Mouse (Mus musculus): ENCODE measurements at regions not wholly inside any gene's neighbourhood (a gene's known extent, or its start where the extent isn't known, plus 50 kb on each side); places are given as distances from the start of the nearest gene placed in this dataset.

DNA sequence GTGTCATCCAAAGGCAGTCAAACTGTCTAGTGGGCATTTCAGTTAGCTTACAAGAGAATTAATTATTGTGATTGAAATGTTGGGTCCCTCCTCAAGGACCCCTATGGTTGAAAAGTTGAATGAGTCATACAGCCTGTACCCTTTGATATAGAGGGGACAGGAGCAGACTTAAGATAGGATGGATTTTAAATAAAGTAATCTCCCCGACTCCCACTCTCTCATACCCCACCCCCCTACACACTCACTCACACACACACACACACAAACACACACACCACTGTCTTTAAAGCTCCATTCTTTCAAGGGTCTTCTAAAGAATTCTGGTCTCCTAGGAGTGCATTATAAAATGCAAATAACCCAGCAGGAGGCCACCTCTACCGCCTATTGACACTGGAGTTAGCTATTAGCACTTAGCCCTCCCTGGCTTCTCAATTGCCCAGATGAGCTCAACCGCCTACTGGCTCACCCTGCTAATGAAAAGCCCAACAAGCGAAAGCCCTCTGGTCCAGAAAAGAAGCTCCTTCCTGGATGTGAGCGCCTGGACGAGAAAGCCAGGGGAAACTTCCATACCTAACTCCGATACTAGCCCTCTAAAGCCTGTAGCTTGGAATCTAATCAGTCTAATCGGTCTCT is 236.3 kb upstream of the Rgma start:
- no peak for DNase-seq (ENCODE audit: low read depth, low spot score)

DNA sequence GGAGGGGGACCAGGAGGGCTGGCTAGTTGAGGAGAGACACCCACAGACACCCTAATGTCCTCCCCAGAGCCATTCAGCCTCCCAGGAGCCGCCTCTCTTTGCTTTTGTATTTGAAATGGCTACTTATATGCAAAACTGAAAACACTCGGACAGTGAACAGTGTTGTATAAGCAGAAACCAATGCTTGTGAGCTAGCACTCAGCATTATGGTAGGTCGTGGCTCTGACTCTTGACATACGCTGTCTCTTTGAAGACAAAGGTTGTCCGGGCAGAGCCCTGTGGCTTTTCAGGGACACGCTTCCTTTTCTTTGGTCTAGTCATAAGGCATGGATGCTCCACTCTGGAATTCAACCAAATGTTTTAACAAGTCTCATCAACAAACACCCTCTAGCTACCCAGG is 235.4 kb upstream of the Rgma start:
- DNase-seq (ENCODE audit: low read depth, low spot score) = no peak

DNA sequence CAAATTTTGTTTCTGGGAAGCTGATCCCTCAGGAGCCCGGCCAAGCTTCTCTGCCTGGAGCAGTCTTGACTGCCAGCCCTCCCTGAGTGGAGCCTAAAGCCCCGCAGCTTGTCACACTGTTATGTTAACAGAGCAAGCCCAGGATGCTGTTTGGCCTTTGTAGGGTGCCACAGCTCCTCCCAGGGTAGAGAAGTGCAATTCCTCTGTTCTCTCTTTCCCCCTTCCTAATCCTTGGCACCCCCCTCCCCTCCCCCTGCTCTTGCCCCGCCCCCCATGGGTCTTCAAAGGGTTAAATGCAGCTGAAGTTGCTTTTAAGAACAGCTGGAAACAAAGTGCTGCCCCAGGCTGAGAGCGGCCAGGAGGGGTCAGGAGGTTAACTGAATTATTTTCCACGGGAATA is 234.1 kb upstream of the Rgma start:
- DNase-seq (ENCODE audit: low read depth, low spot score) = no peak

DNA sequence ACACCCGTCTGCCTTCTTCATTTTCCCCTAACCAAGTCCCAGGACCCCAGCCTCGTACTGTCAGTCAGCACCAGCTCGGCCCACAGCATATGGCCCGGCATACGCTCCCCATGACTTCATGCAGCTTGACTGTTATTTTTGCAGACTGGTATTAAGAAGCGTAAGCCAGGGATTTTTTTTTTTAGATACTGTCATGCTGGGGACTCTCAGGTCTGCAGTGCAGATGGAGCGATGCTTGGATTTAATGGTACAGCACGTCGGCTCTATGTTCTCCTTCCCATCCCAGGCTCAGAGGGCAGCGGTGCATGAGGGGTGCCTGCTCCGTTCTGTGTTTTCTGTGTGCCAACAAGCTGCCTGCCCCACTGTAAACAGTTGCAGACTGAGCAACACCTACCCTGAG is 231.4 kb upstream of the Rgma start:
- DNase-seq (ENCODE audit: low read depth, low spot score) = no peak

GRCm38 (mm10) chr7:73144846-73145245 is 230.5 kb upstream of the Rgma start:
- DNase-seq (ENCODE audit: low read depth, low spot score) = no peak

DNA sequence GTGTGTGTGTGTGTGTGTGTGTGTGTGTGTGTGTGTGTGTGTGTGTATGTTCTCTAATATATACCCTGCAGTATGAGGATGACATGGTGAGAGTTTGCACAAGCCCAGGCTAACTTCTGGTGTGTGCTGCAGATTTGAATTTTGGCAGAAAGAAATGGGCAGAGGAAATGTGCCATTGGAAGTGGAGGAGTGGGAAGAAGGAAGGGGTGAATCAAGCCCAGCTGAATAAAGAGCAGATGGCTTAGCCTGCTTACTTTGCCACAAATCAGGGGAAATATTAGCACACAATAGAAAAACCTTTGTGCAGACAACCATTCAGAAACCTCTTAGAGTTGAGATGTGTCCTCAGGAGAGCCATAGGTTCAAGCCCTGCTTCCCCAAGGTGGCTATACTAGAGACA is 228.1 kb upstream of the Rgma start:
- DNase-seq (ENCODE audit: low read depth, low spot score) = no peak

DNA sequence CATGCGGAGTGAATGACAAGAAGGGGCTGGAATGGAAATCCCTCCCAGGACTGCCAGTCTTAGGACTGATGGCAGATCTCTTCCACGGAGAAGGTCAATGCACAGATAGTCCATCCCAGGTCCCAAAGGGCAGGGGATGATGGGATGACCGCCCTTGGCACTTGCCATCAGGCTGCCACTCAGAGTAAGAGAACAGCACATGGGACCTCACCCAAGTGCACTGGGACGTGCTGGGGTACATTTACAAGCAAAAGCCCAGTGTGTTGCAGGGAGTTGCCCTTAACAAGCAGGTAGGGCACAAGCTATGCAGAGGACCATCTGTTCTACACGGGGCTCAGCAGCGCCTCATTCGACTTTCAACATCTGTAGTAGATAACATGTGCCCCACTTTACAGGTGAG is 224.9 kb upstream of the Rgma start:
- no peak for DNase-seq (ENCODE audit: low read depth, low spot score)

DNA sequence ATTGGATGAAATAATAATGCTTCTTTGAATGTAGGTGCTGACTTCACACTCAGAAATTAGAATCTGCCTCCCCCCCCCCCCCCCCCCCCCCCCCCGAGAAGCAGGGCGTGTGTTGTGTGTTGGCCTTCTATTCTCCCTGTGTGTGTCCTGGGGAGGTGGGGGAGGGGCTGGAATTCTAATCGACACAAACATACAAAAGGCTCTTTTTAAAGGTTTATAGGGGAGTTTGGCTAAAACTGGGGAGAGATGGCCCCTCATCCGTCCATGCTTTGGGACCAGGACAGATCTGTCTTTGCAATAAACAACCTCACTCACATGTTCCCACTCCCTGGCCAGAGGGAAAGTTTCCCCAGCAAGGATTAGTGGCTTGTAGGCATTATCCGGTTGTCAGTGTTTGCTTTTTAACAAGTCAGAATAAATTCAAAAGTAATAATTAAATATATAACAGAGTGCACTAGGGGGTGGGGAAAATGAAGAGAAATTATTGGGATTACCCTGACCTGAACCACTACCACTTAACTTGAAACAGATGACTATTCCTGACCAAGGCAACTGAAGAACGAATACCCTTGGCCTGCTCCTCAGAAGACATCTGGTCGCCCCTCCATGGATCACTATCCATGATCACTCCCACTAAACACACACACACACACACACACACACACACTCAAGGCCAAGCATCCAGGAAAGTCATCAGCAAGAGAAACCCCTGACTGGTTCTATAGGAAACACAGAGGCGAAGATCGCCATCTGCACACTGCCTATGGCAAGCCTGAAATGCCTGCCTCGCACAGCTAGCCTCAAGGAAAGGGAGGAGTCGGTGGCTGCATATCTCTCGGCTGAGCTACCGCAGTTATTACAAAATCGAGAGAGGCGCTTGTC is 223.5 kb upstream of the Rgma start:
- no peak for DNase-seq (ENCODE audit: low read depth, low spot score)

DNA sequence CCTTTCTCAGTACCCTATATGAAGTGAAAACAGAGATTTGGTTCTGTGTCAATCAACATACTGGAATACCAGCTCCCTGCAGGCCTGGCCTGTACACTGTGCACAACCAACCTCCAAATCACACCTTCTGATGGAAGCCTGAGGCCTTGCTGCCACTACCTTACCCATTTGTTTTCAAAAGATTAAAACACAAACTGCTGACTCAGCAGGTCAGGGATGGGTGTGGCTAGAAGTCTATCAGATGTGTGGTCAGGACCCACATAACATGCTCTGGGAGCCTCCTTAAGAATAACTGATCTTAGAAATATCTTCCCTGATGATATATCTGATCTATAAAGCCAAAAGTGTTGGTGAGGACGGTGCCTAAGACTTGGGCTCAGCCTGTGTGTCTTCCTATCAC is 221.6 kb upstream of the Rgma start:
- DNase-seq (ENCODE audit: low read depth, low spot score) = no peak

- no peak for DNase-seq (ENCODE audit: low read depth, low spot score)
These were observed 216.5 kb upstream of the Rgma start for GRCm38 (mm10) chr7:73158833-73159232.

GRCm38 (mm10) chr7:73160968-73161367 is 214.3 kb upstream of the Rgma start:
- DNase-seq (ENCODE audit: low read depth, low spot score) = no peak

- no peak for DNase-seq (ENCODE audit: low read depth, low spot score)
These were observed 211.6 kb upstream of the Rgma start for GRCm38 (mm10) chr7:73163687-73164086.

- DNase-seq (ENCODE audit: low read depth, low spot score) = no peak
These were observed 209.8 kb upstream of the Rgma start for GRCm38 (mm10) chr7:73165521-73165920.

DNA sequence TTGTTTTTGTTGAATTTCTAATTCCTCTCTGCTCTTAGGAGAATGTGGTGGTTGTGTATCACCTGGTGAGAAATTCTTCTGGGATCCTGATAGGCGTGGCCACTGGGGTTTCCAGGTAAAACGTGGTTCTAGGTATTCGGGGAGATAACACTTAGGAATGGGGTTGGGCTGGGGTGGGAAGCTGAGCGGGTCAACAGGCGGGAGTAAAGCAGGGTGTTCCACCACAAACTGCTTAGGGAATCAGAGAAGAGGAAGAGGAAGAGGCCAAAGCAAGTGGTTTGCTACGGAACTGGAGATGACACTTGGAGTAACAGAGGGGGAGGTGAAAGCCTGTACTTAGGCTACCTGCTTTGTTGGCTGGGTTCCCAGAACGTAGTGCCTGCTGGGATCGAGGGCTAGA is 205.9 kb upstream of the Rgma start:
- no peak for DNase-seq (ENCODE audit: low read depth, low spot score)

DNA sequence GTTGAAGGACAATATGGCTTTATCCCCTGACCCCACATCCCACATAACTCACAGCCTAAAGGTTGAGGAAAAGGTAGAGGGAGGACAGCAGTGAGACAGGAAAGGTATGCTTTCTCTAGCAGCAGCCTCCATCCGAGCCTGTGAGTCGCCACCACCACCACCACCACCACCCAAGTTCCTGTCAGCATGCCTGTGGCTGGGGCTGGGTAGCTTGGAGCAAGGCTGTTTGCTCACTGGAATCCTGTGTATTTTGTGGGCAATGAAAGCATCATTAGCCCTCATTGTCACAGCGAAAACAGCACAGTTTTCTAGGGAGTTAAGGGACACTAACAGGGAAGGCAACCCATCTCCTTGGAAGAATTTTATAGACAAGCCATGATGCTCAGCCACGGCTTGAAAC is 202.7 kb upstream of the Rgma start:
- DNase-seq (ENCODE audit: low read depth, low spot score) = no peak

DNA sequence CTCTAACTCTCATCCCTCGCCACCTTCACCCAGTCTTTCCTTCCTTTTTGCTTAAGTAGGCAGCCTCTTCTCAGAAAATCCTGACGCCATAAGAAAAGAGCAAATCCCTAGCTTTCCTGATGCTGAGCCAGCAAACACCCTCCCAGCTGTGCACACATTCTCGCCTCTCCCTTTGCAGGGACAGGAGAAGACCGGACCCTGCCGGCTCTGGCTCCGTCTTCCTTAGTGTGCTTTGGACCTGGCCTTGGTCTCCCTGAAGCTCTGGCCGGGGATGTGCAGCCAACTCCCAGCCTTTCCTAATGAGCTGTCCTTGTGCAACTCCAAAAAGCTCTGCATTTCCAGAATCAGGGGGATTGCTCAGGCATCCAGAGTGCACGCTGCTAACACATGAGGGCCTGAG is 191.5 kb upstream of the Rgma start:
- DNase-seq (ENCODE audit: low read depth, low spot score) = no peak

- DNase-seq (ENCODE audit: low read depth, low spot score) = no peak
These were observed 190.9 kb upstream of the Rgma start for GRCm38 (mm10) chr7:73184208-73185070.

DNA sequence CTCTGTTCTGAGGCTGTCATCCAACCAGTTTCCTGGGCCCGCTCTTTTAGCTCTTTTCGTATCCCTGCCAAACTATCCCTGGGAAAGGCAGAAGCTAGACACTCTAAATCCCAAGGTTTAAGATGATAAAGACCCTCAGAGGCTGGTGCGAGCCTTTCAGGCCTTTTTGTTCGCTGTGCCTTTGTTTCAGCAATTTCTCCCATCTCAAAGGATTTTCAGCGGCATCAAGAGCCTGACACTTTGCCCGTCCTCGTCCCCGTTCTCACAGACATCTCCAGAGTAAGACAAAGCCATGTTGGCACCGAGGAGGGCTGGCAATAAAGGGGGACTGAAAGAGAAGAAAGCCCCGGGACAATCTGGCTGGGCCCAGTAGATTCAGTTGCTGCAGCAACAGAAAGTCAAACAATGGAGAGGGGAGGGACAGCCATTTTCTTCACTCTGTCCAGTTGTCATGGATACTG is 190.2 kb upstream of the Rgma start:
- DNase-seq (ENCODE audit: low read depth, low spot score) = no peak

- DNase-seq (ENCODE audit: low read depth, low spot score) = no peak
These were observed 189.7 kb upstream of the Rgma start for GRCm38 (mm10) chr7:73185591-73185990.

GRCm38 (mm10) chr7:73186501-73186900 is 188.8 kb upstream of the Rgma start:
- no peak for DNase-seq (ENCODE audit: low read depth, low spot score)

DNA sequence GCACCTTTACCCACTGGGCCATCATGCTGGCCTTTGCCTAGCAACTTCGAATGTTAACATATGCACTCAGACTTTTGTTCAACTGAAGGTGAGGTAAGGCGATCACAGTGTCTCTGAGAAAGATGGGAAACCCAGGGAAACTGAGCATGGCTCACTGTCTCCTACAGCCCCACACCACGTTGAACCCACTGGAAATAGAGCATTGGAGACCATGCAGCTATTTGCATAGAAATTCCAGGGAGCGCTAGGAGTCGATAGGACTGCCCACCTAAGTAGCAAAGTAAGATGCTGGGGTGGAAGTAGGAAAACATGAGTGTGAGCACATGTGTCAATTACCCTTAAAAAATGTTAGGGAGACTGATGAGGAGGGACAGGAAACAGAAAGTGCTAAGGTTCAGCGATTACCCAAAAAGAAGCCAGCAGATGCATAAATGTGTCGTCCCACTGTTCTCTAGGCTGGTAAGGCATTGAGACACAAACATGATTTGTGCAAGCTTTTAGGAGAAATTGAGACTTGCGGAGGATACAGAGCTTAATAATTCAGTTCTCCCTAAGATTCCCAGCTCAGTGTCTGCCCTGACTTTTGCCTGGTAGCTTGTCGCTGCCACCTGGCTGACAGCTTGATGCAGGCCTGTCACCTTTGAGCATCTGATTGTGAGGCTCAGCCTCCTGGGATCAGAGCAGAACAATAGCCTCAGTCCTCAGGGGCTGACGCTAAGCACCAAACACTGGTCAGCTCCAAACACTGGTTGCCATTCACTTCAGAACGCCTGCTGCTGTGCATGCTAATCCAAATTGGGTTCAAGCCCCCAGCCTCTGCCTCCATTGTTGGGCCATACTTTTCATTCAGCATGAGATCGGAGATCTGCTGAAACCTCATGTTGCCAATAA is 183.7 kb upstream of the Rgma start:
- DNase-seq (ENCODE audit: low read depth, low spot score) = no peak

Measured in A20 (cell line).